Comparison of ENCODE assay signal across 21 mouse cellular contexts in genomic region chr8:106177594-106177993, GRCm38 (mm10). TPM values are rescaled to one million over a fixed set of nuclear protein-coding genes. Genes with fewer than 3 reads are reported as not detected.
"Had no signal": no experiment of that assay in that cellular context is flagged by ENCODE, and none has a peak within 500 bp of the region (broad histone marks: within the 10 kb centered on the region; RNA-seq: fewer than 3 reads in every experiment).

No protein-coding gene starts in this region.

- H3K4me2 ChIP-seq: kidney, embryonic 15.5 days; liver, embryonic 13.5 days; midbrain, embryonic 12.5 days; midbrain, embryonic 15.5 days; neural tube, embryonic 12.5 days; neural tube, embryonic 15.5 days had no signal

- H3K4me1 ChIP-seq: neural tube, embryonic 15.5 days had no signal

- ATAC-seq: midbrain, embryonic 15.5 days had no signal

- H3K27ac ChIP-seq: kidney, embryonic 15.5 days; left cerebral cortex, adult 2 months; liver, embryonic 13.5 days; midbrain, embryonic 12.5 days; midbrain, embryonic 15.5 days; neural tube, embryonic 12.5 days; neural tube, embryonic 15.5 days; stomach, postnatal 0 days had no signal

- H3K9me3 ChIP-seq: kidney, embryonic 15.5 days; liver, embryonic 13.5 days; midbrain, embryonic 12.5 days; midbrain, embryonic 15.5 days; neural tube, embryonic 12.5 days; neural tube, embryonic 15.5 days had no signal

- H3K36me3 ChIP-seq: midbrain, embryonic 15.5 days had no signal

- H3K27me3 ChIP-seq: kidney, embryonic 15.5 days; liver, embryonic 13.5 days; midbrain, embryonic 12.5 days; midbrain, embryonic 15.5 days; neural tube, embryonic 12.5 days; neural tube, embryonic 15.5 days had no signal

- H3K9ac ChIP-seq: kidney, embryonic 15.5 days; liver, embryonic 13.5 days; midbrain, embryonic 12.5 days; midbrain, embryonic 15.5 days; neural tube, embryonic 12.5 days; neural tube, embryonic 15.5 days had no signal

- DNase-seq: kidney, adult 8-10 months; kidney, postnatal 10 days; kidney, postnatal 36 days; layer of hippocampus, postnatal 36 days; liver, embryonic 13.5 days; lung, adult 2 months; right cerebral cortex, adult 18-20 months; right cerebral cortex, postnatal 14 days; right cerebral cortex, postnatal 4 days; thymus, adult 2 months; thymus, postnatal 14 days; thymus, postnatal 4 days had no signal

- H3K4me3 ChIP-seq: kidney, embryonic 15.5 days; left cerebral cortex, adult 2 months; liver, embryonic 13.5 days; midbrain, embryonic 12.5 days; midbrain, embryonic 15.5 days; neural tube, embryonic 12.5 days; neural tube, embryonic 15.5 days had no signal

RNA-seq across cellular contexts. Expression of gene Esrp2, which starts 40.8 kb away (rescaled TPM):
- total RNA-seq: layer of hippocampus, postnatal 36 days; left cerebral cortex, postnatal 10 days; megakaryocyte progenitor cell, adult 5-6 weeks had no signal
